Mouse (Mus musculus) hindlimb bud, embryonic 11.5 days (tissue): ENCODE measurements around the gene Mnt.
A peak's percentile ranks its signal among the peaks of the same experiment; 100 is the strongest.
"Not testable (repeated sequence)": the region's sequence is repeated elsewhere in the genome, so short reads cannot be mapped to it uniquely, and the experiment has no call there.

Experiments used
- DNase-seq: peaks from one replicate; pipeline ENCODE4 v3.0.0-alpha.2; 2012; ENCODE audit warnings: low read depth, low spot score; ENCODE audit errors: extremely low spot score

The Mnt gene

DNA sequence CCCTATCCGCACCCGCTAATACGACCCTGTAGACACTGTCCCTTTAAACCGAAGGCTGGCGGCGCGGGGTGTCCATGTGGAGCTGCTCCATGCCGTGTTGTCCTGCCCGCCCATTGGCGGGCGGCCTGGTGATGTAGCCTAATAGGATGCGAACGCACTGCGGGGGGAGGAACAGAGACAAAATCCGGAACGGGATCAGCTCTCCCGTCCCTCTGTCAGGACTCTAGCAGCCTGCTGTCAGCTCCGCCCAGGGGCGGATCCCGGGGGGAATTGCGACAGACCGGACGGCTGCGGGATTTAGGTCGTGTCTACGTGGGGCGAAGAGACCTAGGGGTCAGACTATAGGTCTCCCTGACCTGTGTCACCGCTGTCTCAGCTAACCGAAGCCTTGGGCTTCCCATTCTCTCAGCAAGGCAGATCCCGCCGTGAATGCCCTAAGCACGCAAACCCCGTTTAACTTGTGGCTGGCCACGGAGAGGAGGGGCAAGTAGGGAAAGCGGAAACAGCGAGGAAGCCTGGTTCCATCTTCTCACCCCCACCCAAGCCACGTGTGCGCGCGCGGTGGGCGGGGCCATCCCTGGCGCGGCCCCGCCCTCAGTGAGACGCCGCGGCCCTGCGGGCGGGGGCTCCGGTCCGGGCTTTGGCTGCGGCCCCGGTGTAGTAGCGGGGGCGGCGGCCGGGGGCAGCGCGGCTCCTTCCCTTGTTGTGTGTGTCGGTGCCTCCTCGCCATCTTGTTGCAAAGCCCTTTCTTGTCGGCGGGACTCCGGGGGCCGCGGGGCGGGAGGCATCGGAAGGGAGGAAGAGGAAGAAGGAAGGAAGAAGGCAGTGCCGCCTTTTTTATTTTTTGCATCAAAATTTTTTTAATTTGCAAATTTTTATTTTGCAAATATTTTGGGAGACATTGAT lies at the start of gene Mnt:
Gene Mnt, plus strand, starts transcription at position 665 of the 906 bp plus-strand sequence.
- DNase-seq, result peak; percentile 97

DNA sequence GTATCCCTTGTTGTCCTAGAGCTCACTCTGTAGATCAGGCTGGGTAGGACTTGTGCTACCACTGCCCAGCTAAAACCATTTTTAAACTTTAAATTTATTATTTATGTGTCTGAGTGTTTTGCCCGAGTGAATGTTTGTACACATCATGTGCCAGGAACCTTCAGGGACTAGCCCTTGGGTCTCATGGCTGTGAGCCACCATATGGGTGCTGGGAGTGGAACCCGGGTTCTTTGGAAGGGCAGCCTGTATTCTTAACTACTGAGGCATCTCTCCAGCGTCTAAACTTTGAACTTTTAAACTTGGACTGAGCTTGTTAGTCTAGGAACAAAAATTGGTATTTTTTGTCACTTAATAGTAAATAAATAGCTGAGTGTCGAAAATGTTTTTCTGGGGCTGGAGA lies 37.8 kb upstream of the Mnt start:
- no peak for DNase-seq

DNA sequence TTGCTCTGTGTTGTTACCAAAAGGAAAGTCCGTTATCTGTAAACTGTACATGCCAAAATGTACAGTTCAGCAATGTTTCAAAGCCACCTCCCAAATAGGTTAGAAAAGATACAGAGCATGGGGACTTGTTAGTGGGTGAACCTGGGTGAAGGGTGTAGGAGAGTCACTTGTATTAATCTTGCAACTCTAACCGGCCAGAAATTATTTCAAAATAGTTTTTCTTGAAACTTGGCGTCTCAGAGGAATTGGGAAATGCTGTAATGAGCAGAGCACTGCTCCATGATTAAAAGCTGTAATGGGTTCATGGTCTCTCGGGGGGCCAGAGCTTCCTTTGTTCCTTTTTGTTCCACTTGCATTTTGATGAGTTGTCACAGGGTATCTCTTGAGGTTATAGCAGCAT lies 30.1 kb upstream of the Mnt start:
- no peak for DNase-seq

DNA sequence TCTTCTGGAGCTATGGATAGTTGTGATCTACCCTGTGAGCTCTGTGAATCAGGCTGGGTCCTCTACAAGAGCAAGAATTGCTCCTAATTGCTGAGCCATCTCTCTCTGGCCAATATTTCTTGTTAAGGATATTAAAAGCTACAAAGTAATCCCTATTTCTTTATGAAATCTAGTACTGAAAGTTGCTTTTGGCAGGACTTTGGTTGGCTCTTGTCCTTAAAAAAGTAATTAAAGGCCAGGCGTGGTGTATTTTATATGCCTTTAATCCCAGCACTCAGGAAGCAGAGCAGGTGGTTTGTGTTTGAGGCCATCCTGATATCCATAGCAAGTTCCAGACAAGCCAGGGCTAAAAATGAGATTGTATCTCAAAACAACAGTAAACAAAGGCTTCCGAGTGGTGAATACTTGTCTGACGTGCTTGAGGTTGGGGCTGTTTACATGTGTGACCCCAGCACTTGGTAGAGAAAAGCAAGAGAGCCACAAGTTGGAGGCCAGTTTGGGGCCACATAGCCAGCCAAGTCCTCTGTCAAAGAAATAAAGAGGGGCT lies 26.6 kb upstream of the Mnt start:
- DNase-seq, result no peak

DNA sequence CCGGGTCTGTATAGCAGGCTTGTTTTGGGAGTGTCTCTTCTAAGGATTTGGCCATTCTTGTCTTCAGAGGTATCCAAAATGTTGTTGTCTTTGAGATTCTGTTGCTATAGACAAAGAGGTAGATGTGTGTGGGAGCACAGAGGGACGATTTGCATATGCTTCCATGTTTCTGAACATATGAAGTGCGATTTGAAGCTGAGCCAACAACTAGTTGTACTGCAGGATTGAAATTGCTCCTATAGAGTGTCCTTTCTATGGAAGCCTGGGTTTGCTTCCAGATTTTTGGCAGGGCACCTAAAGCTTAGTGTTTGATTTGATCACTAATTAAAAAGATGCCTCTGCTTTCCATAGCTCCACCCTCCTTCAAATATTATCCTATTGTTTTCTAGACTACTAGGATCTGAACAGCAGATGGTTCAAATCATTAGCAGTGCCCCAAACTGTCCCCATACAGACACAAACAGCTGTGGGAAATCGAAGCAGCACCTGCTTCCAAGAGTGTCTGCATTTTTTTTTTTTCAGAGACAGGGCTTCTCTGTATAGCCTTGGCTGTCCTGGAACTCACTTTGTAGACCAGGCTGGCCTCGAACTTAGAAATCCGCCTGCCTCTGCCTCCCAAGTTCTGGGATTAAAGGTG lies 23.4 kb upstream of the Mnt start:
- no peak for DNase-seq

- DNase-seq, result no peak
Observed at GRCm38 (mm10) chr11:74808251-74808853, 22.4 kb upstream of the Mnt start.

- no peak for DNase-seq
Observed at GRCm38 (mm10) chr11:74810134-74810533, 20.6 kb upstream of the Mnt start.

- not testable (repeated sequence) for DNase-seq
Observed at GRCm38 (mm10) chr11:74811027-74811426, 19.7 kb upstream of the Mnt start.

- no peak for DNase-seq
Observed at GRCm38 (mm10) chr11:74811538-74811937, 19.2 kb upstream of the Mnt start.

- DNase-seq, result no peak
Observed at GRCm38 (mm10) chr11:74815795-74816194, 14.9 kb upstream of the Mnt start.

- no peak for DNase-seq
Observed at GRCm38 (mm10) chr11:74820921-74821320, 9.8 kb upstream of the Mnt start.

DNA sequence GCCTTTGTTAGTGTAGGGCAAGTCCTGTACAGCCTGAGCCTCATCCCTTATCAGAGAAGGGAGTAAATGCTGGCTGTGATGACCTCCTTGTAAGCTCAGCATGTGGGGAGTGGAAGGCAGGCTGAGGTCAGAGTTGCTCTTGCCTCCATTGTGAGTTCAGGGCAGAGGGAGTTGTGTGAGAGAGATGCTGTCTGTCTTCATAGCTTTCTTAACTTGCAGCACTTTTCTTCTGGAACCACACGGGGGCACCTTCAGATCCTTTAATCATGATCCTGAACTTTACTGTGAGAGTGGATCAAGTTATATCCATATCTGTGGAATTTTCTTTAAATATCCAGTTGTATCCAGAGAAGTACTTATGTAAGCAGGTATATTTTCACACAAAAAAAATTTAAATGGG lies 9.3 kb upstream of the Mnt start:
- no peak for DNase-seq

DNA sequence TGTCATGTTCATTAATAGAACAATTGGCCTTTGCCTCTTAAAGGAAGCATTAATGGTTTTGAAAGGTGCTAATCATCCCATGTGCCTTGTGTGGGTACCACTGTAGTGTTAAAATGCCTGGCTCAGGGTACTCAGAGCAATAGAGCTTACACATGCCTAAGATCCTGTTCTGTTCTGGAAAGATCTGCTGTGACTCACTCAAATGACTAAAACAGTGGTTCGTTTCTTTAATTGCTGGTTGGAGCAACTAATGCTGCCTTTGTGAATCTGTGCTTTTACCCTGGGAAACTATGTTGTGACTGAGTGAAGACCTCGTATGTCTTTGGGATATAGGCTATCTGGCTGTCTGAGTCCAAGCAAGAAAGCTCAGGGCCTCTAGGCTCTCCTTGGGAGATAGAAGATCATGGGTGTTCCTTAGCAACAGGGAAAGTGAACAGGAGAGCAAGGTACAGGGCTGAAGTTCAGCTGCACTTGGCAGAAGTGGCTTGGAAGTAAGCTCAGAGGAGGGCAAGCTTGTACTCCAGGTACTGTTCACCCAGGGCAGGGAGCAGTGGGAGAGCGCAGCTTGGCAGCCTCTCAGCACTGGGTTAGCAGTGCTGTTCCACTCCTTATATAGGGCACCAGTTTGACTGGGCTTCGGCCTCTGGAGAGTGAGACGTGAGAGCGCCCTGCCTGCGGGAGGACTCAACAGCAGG lies 7.8 kb upstream of the Mnt start:
- DNase-seq, result no peak

- no peak for DNase-seq
Observed at GRCm38 (mm10) chr11:74826151-74826550, 4.6 kb upstream of the Mnt start.

DNA sequence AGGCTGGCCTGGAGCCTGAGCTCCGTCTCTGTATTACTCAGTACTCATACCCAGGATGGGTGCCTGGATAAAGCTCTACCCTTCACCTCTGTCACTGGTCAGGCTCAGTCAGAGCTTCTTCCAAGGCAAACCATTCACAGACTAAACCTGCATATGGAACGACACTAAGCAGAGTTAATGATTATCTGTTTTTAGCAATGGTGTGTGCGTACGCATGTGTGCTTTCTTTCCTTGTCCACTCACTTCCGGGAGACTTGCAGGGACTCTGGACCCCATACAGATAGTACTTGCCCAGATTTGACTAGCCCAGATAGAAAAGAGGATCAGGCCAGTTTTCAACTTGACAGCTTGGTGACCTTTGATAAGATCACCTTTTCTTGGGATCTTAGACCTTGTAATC lies 4.0 kb upstream of the Mnt start:
- no peak for DNase-seq

DNA sequence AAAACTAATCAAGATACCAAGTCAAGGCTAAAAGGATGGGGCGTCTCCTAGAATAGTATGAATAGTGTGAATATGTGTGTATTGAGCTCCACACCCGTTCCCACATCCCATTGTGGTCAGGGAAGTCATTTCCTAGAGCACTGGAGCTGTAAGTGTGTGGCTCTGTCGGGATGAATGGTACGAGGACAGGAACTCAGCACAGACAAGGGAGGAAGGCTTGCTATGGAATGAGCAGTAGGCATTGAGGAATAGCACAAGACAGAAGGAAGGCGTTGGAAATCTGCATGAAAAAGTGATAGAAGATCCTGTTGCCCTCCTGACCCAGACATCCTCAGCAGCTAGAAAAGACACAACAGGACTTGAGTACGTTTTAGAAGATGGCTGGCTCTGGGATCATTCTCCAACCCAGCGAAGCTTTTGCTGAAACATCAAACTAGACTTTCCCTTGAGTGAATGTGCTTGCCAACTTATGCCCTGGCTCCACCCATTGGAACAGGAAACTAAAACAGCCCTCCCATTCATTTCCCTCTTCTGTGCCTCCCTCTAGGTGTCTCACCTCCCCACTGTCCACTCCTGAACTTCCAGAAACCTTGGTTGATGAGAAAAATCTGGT lies 2.8 kb upstream of the Mnt start:
- DNase-seq, result no peak

GRCm38 (mm10) chr11:74828404-74828931 lies 2.3 kb upstream of the Mnt start:
- no peak for DNase-seq

DNA sequence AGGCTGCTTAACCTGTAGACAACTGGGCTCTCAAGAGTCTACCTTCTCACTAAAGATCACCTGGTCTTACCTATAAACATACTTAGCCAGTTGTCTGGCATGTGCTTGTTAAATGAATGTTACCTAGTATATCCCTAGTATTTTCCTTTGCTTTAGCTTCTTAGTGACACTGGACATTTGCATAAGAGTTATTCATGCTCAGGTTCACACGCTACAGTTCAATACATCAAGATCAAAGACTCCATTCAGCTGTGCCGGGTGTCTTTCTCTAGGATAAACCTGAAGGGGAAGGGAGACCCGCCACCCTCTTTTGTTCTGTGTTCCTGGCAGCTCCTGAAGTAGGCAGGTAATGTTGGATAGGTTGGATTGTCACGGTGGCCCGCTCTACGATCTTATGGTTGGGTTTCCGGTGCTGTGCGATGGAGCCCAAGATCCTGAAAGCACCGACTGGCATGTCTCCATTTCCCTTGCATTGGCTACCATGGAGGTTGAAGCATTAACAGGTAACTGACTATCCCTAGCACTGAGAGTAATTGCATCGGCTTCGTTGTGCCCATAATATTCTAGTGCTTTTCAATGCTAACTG lies 1.7 kb upstream of the Mnt start:
- no peak for DNase-seq

DNA sequence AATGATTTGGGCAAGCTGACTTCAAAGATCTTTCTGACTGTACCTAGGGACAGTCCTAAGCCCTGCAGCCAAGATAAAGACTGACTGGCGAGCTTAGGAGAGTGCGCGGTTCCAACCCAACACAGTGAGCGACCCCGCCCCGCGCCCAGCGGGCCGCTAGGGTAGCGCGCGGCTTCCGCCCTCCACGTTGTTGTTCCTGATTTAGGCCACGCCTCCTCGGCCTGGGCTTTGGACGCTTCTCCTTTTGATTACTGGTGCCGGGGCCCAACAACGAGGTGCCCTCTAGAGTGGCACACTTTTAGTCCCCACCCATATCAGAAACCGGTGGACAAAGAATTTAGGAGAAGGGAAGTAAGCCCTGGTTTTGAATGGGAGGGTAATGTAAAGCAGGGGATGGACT lies 908 bp upstream of the Mnt start:
- DNase-seq, result peak; percentile 58

DNA sequence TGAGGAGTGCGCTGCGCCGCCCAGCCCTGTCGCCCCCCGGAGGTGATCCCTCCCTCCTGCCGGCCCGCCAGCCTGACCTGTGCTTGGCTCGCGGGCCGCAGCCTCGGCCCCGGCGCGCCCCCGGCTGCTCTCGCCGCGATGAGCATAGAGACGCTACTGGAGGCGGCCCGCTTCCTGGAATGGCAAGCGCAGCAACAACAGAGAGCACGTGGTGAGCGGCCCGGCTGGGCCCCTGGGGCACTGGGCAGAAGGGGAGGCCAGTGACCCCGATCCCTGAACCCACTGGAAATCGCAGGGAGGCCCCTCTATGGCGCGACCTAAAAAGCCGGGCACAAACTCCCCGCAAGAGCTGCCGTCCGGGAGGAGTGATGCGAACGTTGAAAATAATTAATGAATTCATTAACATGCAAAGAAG lies 478 bp downstream of the Mnt start:
- no peak for DNase-seq
